Mouse (Mus musculus) embryonic facial prominence, embryonic 13.5 days (tissue): Measurements from ENCODE around the gene Sf3b4. TPM values are rescaled to one million over a fixed set of nuclear protein-coding genes. Genes with fewer than 3 reads are reported as not detected.
A peak's percentile ranks its signal among the peaks of the same experiment; 100 is the strongest.

Source experiments
- ATAC-seq: fragments of 200-750 bp; cut with Nextera tagmentation; 2 replicates; pipeline ENCODE4 v1.8.0; 2017; ENCODE audit warnings: low read depth; ENCODE audit not compliant: insufficient number of reproducible peaks, insufficient read depth, low FRiP score, low TSS enrichment
- H3K27ac ChIP-seq: fragments of 300-500 bp; sonication (generic); 2 replicates; pipeline ENCODE4 v1.5.1; 2015; ENCODE audit warnings: moderate library complexity, mild to moderate bottlenecking, inconsistent platforms
- H3K27me3 ChIP-seq: fragments of 300-500 bp; sonication (generic); 2 replicates; pipeline ENCODE4 v1.6.1; 2015; ENCODE audit warnings: mild to moderate bottlenecking, inconsistent platforms
- H3K36me3 ChIP-seq: fragments of 300-500 bp; sonication (generic); 2 replicates; pipeline ENCODE4 v1.6.1; 2015; ENCODE audit warnings: mild to moderate bottlenecking, inconsistent platforms
- H3K4me1 ChIP-seq: fragments of 300-500 bp; sonication (generic); 2 replicates; pipeline ENCODE4 v1.6.1; 2015; ENCODE audit warnings: inconsistent platforms
- H3K4me2 ChIP-seq: fragments of 300-500 bp; sonication (generic); 2 replicates; pipeline ENCODE4 v1.6.1; 2015; ENCODE audit warnings: moderate library complexity, mild to moderate bottlenecking, inconsistent platforms
- H3K4me3 ChIP-seq: fragments of 300-500 bp; sonication (generic); 2 replicates; pipeline ENCODE4 v1.5.1; 2015; ENCODE audit warnings: mild to moderate bottlenecking, inconsistent platforms
- H3K9ac ChIP-seq: fragments of 300-500 bp; sonication (generic); 2 replicates; pipeline ENCODE4 v1.6.1; 2015; ENCODE audit warnings: mild to moderate bottlenecking, inconsistent platforms
- H3K9me3 ChIP-seq: fragments of 300-500 bp; sonication (generic); 2 replicates; pipeline ENCODE4 v1.6.1; 2016; ENCODE audit warnings: inconsistent platforms
- WGBS: fragments of 180-500 bp; shearing (Covaris S2); methylation state at CpG from one replicate; pipeline ENCODE4 v1.1.7; 2015; ENCODE audit warnings: mixed read lengths; 5-methylcytosine and 5-hydroxymethylcytosine counted together
- polyA plus RNA-seq: library from polyadenylated mRNA; unstranded; fragments of >200 nt; fragmentation: Nextera tagmentation; extraction: Ambion mirVana; gene quantifications from 2 replicates; pipeline ENCODE4 v1.2.1, GENCODE M21; 2015

Gene Sf3b4
- polyA plus RNA-seq, 1 experiment from 2014 or later, result 184 TPM

- H3K36me3 ChIP-seq, result peaks cover 52% of the 10 kb centered on the region
- H3K27me3 ChIP-seq, result no peaks in the 10 kb centered on the region
- H3K27ac ChIP-seq, result no peak overlapping the region
- 92% methylated on average over 6 of the region's 6 CpGs for WGBS
- ATAC-seq, result no peak
- H3K4me3 ChIP-seq, result no peak overlapping the region
- no peaks in the 10 kb centered on the region for H3K9me3 ChIP-seq
- no peak overlapping the region for H3K9ac ChIP-seq
- H3K4me2 ChIP-seq, result no peak overlapping the region
- H3K4me1 ChIP-seq, result peaks cover 35% of the 10 kb centered on the region
Measured at GRCm38 (mm10) chr3:96175251-96175650, 3.1 kb downstream of the Sf3b4 start.

- 95% methylated on average over 4 of the region's 4 CpGs for WGBS
- H3K9ac ChIP-seq, result no peak overlapping the region
Measured at GRCm38 (mm10) chr3:96178427-96178826, 6.3 kb downstream of the Sf3b4 start.

GRCm38 (mm10) chr3:96178902-96179301 lies 6.8 kb downstream of the Sf3b4 start:
- Histone ChIP-seq H3K4me1 (peaks cover 39% of the 10 kb centered on the region), H3K4me3 (no peak overlapping the region), H3K9ac (no peak overlapping the region), H3K4me2 (no peak overlapping the region), H3K27ac (no peak overlapping the region), H3K27me3 (no peaks in the 10 kb centered on the region), H3K9me3 (no peaks in the 10 kb centered on the region), H3K36me3 (peaks cover 47% of the 10 kb centered on the region)
- WGBS, result 82% methylated on average over 2 of the region's 2 CpGs
- ATAC-seq, result no peak

More at GRCm38 (mm10) chr3:96178427-96178826, 6.3 kb downstream of the Sf3b4 start:
- H3K4me3 ChIP-seq, result no peak overlapping the region
- H3K4me1 ChIP-seq, result peaks cover 42% of the 10 kb centered on the region
- no peak overlapping the region for H3K27ac ChIP-seq
- peaks cover 49% of the 10 kb centered on the region for H3K36me3 ChIP-seq
- no peaks in the 10 kb centered on the region for H3K9me3 ChIP-seq
- H3K27me3 ChIP-seq, result no peaks in the 10 kb centered on the region
- no peak overlapping the region for H3K4me2 ChIP-seq
- ATAC-seq, result no peak

GRCm38 (mm10) chr3:96179531-96179930 lies 7.4 kb downstream of the Sf3b4 start:
- Histone ChIP-seq H3K36me3 (peaks cover 41% of the 10 kb centered on the region), H3K27me3 (no peaks in the 10 kb centered on the region), H3K9me3 (no peaks in the 10 kb centered on the region), H3K4me3 (no peak overlapping the region), H3K4me1 (peaks cover 33% of the 10 kb centered on the region), H3K4me2 (no peak overlapping the region), H3K27ac (no peak overlapping the region), H3K9ac (no peak overlapping the region)
- no peak for ATAC-seq
- 64% methylated on average over 4 of the region's 4 CpGs for WGBS

GRCm38 (mm10) chr3:96180727-96181477 lies 8.8 kb downstream of the Sf3b4 start, which contains the start of gene Sv2a:
TSS of gene Sv2a (plus strand) at chr3:96181151.
- WGBS, result under 1% methylated on average over 17 of the region's 23 CpGs
- Histone ChIP-seq H3K27ac (peak within 1 kb of the TSS; percentile 34; the same call in 1 of the 2 replicates), H3K36me3 (peaks cover 37% of the 10 kb centered on the region), H3K4me3 (peak within 1 kb of the TSS; percentile 62), H3K4me1 (peaks cover 28% of the 10 kb centered on the region), H3K9ac (peak within 1 kb of the TSS; percentile 79), H3K4me2 (peak within 1 kb of the TSS; percentile 81), H3K9me3 (no peaks in the 10 kb centered on the region), H3K27me3 (no peaks in the 10 kb centered on the region)
- ATAC-seq, result 0 out of 2 replicates have a peak, but pooled peaks have one; percentile 33

- peaks cover 28% of the 10 kb centered on the region for H3K36me3 ChIP-seq
- peak overlapping the region; percentile 58 for H3K9ac ChIP-seq
- peak overlapping the region; percentile 62 for H3K4me3 ChIP-seq
- 19% methylated on average over 12 of the region's 12 CpGs for WGBS
- ATAC-seq, result peak; percentile 61; the same call in 1 of the 2 replicates
- no peaks in the 10 kb centered on the region for H3K27me3 ChIP-seq
- H3K4me2 ChIP-seq, result peak overlapping the region; percentile 81
- H3K27ac ChIP-seq, result peak overlapping the region; percentile 34; the same call in 1 of the 2 replicates
- H3K4me1 ChIP-seq, result peaks cover 28% of the 10 kb centered on the region
- no peaks in the 10 kb centered on the region for H3K9me3 ChIP-seq
Measured at GRCm38 (mm10) chr3:96181510-96182381, 9.6 kb downstream of the Sf3b4 start.

- H3K36me3 ChIP-seq, result peaks cover 28% of the 10 kb centered on the region
- ATAC-seq, result no peak
- H3K4me2 ChIP-seq, result peak overlapping the region; percentile 81
- WGBS, result 20% methylated on average over 4 of the region's 4 CpGs
- peaks cover 28% of the 10 kb centered on the region for H3K4me1 ChIP-seq
- H3K27me3 ChIP-seq, result no peaks in the 10 kb centered on the region
- H3K4me3 ChIP-seq, result peak overlapping the region; percentile 62
- no peaks in the 10 kb centered on the region for H3K9me3 ChIP-seq
- H3K27ac ChIP-seq, result 0 out of 2 replicates have a peak overlapping the region, but pooled peaks have one; percentile 5
- H3K9ac ChIP-seq, result peak overlapping the region; percentile 58
Measured at GRCm38 (mm10) chr3:96182382-96182776, 10.2 kb downstream of the Sf3b4 start.

- Histone ChIP-seq H3K4me2 (peak overlapping the region; percentile 12; the same call in 1 of the 2 replicates), H3K27me3 (no peaks in the 10 kb centered on the region), H3K9me3 (no peaks in the 10 kb centered on the region), H3K36me3 (peaks cover 27% of the 10 kb centered on the region), H3K4me1 (peaks cover 16% of the 10 kb centered on the region), H3K27ac (0 out of 2 replicates have a peak overlapping the region, but pooled peaks have one; percentile 16), H3K4me3 (no peak overlapping the region), H3K9ac (no peak overlapping the region)
- WGBS, result 41% methylated on average over 12 of the region's 12 CpGs
- ATAC-seq, result no peak
Measured at GRCm38 (mm10) chr3:96192977-96193376, 20.8 kb downstream of the Sf3b4 start.

GRCm38 (mm10) chr3:96194966-96195365 lies 22.8 kb downstream of the Sf3b4 start:
- 75% methylated on average over 10 of the region's 10 CpGs for WGBS
- no peak for ATAC-seq

GRCm38 (mm10) chr3:96195616-96196313 lies 23.6 kb downstream of the Sf3b4 start:
- H3K4me2 ChIP-seq, result peak overlapping the region; percentile 96; the same call in 1 of the 2 replicates
- H3K27ac ChIP-seq, result no peak overlapping the region
- no peak for ATAC-seq
- H3K4me3 ChIP-seq, result no peak overlapping the region
- 90% methylated on average over 11 of the region's 11 CpGs for WGBS
- no peaks in the 10 kb centered on the region for H3K27me3 ChIP-seq
- peaks cover 19% of the 10 kb centered on the region for H3K4me1 ChIP-seq
- H3K9ac ChIP-seq, result no peak overlapping the region
- no peaks in the 10 kb centered on the region for H3K9me3 ChIP-seq
- H3K36me3 ChIP-seq, result peaks cover 9% of the 10 kb centered on the region; the same call in 1 of the 2 replicates

More at GRCm38 (mm10) chr3:96194966-96195365, 22.8 kb downstream of the Sf3b4 start:
- peaks cover 17% of the 10 kb centered on the region for H3K36me3 ChIP-seq
- no peaks in the 10 kb centered on the region for H3K9me3 ChIP-seq
- H3K27me3 ChIP-seq, result no peaks in the 10 kb centered on the region
- H3K4me3 ChIP-seq, result no peak overlapping the region
- peaks cover 19% of the 10 kb centered on the region for H3K4me1 ChIP-seq
- H3K9ac ChIP-seq, result no peak overlapping the region
- H3K4me2 ChIP-seq, result no peak overlapping the region
- no peak overlapping the region for H3K27ac ChIP-seq
